Mouse (Mus musculus) liver, embryonic 14.5 days (tissue): ENCODE results near the gene Olfr693. TPM values are rescaled to one million over a fixed set of nuclear protein-coding genes. Genes with fewer than 3 reads are reported as not detected.

Experiments
- ATAC-seq: fragments of 200-750 bp; cut with Nextera tagmentation; 2 replicates; pipeline ENCODE4 v1.8.0; 2017; ENCODE audit warnings: moderate number of reproducible peaks, mild to moderate bottlenecking, moderate library complexity; ENCODE audit not compliant: insufficient read depth
- DNase-seq, 3 experiments: peaks; one replicate each; pipeline ENCODE4 v3.0.0-alpha.2; 2012 to 2013; ENCODE audit warnings: low read depth in 3 of 3, low spot score in 3 of 3
- H3K27ac ChIP-seq: fragments of 300-500 bp; sonication (generic); 2 replicates; pipeline ENCODE4 v1.5.1; 2014; ENCODE audit warnings: moderate library complexity, mild to moderate bottlenecking, control low read depth, inconsistent platforms
- H3K27me3 ChIP-seq: fragments of 300-500 bp; sonication (generic); 2 replicates; pipeline ENCODE4 v1.6.1; 2014; ENCODE audit warnings: mild to moderate bottlenecking, low read length, moderate library complexity; ENCODE audit not compliant: control insufficient read depth, insufficient read depth
- H3K36me3 ChIP-seq: fragments of 300-500 bp; sonication (generic); replicated peaks from 2 replicates; pipeline ENCODE4 v1.6.1; 2014; ENCODE audit warnings: low read depth; ENCODE audit not compliant: control insufficient read depth, insufficient read depth
- H3K4me1 ChIP-seq, 2 experiments: fragments of 200-500 bp in 1 of 2; fragments of 300-500 bp in 1 of 2; sonication (generic) in 1 of 2; replicated peaks; 2 replicates each; pipeline ENCODE4 v1.6.1; 2012 to 2014; ENCODE audit warnings: antibody characterized with exemption in 1 of 2, inconsistent platforms in 1 of 2, low read length in 1 of 2; ENCODE audit not compliant: control insufficient read depth in 2 of 2, insufficient read depth in 2 of 2
- H3K4me2 ChIP-seq: fragments of 300-500 bp; sonication (generic); 2 replicates; pipeline ENCODE4 v1.6.1; 2014; ENCODE audit warnings: low read depth, mild to moderate bottlenecking, control low read depth, moderate library complexity
- H3K4me3 ChIP-seq, 2 experiments: fragments of 200-500 bp in 1 of 2; fragments of 300-500 bp in 1 of 2; sonication (generic) in 1 of 2; 2 replicates each; pipeline ENCODE4 v1.5.1; 2012 to 2014; ENCODE audit warnings: low read depth in 2 of 2, low read length in 2 of 2, mild to moderate bottlenecking in 2 of 2, control low read depth in 1 of 2, inconsistent platforms in 1 of 2, moderate library complexity in 1 of 2; ENCODE audit not compliant: insufficient read depth in 1 of 2
- H3K9ac ChIP-seq: fragments of 300-500 bp; sonication (generic); replicated peaks from 2 replicates; pipeline ENCODE4 v1.6.1; 2014; ENCODE audit warnings: mild to moderate bottlenecking, control low read depth, moderate library complexity
- H3K9me3 ChIP-seq: fragments of 300-500 bp; sonication (generic); 2 replicates; pipeline ENCODE4 v1.6.1; 2016; ENCODE audit warnings: low read length, mixed read lengths; ENCODE audit not compliant: control insufficient read depth
- CTCF ChIP-seq: IDR thresholded peaks from 2 replicates; pipeline ENCODE4 v1.5.1; 2016; ENCODE audit warnings: antibody characterized with exemption, low read depth, control low read depth
- EP300 ChIP-seq: IDR thresholded peaks from 2 replicates; pipeline ENCODE4 v1.6.1; 2016; ENCODE audit warnings: antibody characterized with exemption, low read depth
- WGBS: fragments of 180-500 bp; shearing (Covaris S2); extraction: QIAGEN DNeasy Blood & Tissue Kit; methylation state at CpG from one replicate; pipeline ENCODE4 v1.1.7; 2014; ENCODE audit not compliant: insufficient replicate concordance; 5-methylcytosine and 5-hydroxymethylcytosine counted together
- polyA plus RNA-seq, 2 experiments: library from polyadenylated mRNA; depleted of rRNA in 1 of 2; stranded (reverse) in 1 of 2; unstranded in 1 of 2; fragments of >200 nt; fragmentation: Nextera tagmentation in 1 of 2; extraction: Ambion mirVana in 1 of 2; gene quantifications; 2 replicates each; pipeline versions ENCODE4 v1.2.1 to v1.2.3; 2012 to 2014

The Olfr693 gene
- polyA plus RNA-seq, 2 experiments: not detected

GRCm38 (mm10) chr7:106692976-106693375 is 12.6 kb upstream of the Olfr693 start:
- no peak for ATAC-seq
- 75% methylated on average over 3 of the region's 3 CpGs for WGBS
- Histone ChIP-seq H3K9me3 (no peaks in the 10 kb centered on the region), H3K27ac (no peak overlapping the region), H3K9ac (no peak overlapping the region), H3K4me2 (no peak overlapping the region), H3K4me1 (no peaks in the 10 kb centered on the region), H3K4me3 (no peak overlapping the region), H3K27me3 (no peaks in the 10 kb centered on the region), H3K36me3 (no peaks in the 10 kb centered on the region)
- no peak for DNase-seq
- TF ChIP-seq CTCF: no peak
- no peak for TF ChIP-seq EP300

GRCm38 (mm10) chr7:106691714-106692113 is 11.3 kb upstream of the Olfr693 start, which contains the start of gene Olfr694:
Olfr694 (minus strand) TSS chr7:106691814.
- 77% methylated on average over 1 of the region's 1 CpGs for WGBS
- Histone ChIP-seq H3K27me3 (no peaks in the 10 kb centered on the region), H3K4me1 (no peaks in the 10 kb centered on the region), H3K36me3 (no peaks in the 10 kb centered on the region), H3K4me3 (no peak within 1 kb of the TSS), H3K4me2 (no peak within 1 kb of the TSS), H3K9me3 (no peaks in the 10 kb centered on the region), H3K27ac (no peak within 1 kb of the TSS), H3K9ac (no peak within 1 kb of the TSS)
- ATAC-seq (no peak), DNase-seq (no peak)
- TF ChIP-seq EP300: no peak
- TF ChIP-seq CTCF: no peak

- WGBS: 70% methylated on average over 2 of the region's 2 CpGs
- Histone ChIP-seq H3K4me2 (no peak overlapping the region), H3K4me3 (no peak overlapping the region), H3K9ac (no peak overlapping the region), H3K27me3 (no peaks in the 10 kb centered on the region), H3K36me3 (no peaks in the 10 kb centered on the region), H3K9me3 (no peaks in the 10 kb centered on the region), H3K27ac (no peak overlapping the region), H3K4me1 (no peaks in the 10 kb centered on the region)
- TF ChIP-seq EP300 (no peak), CTCF (no peak)
- ATAC-seq: no peak
- no peak for DNase-seq
These were observed 5.0 kb upstream of the Olfr693 start for GRCm38 (mm10) chr7:106685382-106685781.

GRCm38 (mm10) chr7:106652344-106652652 is 28.1 kb downstream of the Olfr693 start:
- peak overlapping the region; percentile 62 for H3K27ac ChIP-seq
- TF ChIP-seq CTCF: no peak
- TF ChIP-seq EP300: no peak
- H3K4me3 ChIP-seq: no peak overlapping the region
- peak in 2 of 3 experiments; percentile 33 to 45 for DNase-seq
- ATAC-seq: peak; percentile 86
- no peaks in the 10 kb centered on the region for H3K36me3 ChIP-seq
- H3K9me3 ChIP-seq: no peaks in the 10 kb centered on the region
- peaks cover 14 to 24% of the 10 kb centered on the region in 2 experiments for H3K4me1 ChIP-seq
- peak overlapping the region; percentile 38 for H3K4me2 ChIP-seq
- H3K9ac ChIP-seq: 0 out of 2 replicates have a peak overlapping the region, but pooled peaks have one; percentile 9
- H3K27me3 ChIP-seq: no peaks in the 10 kb centered on the region

GRCm38 (mm10) chr7:106651555-106652343 is 28.6 kb downstream of the Olfr693 start:
- Histone ChIP-seq H3K4me2 (peak overlapping the region; percentile 38), H3K4me1 (peaks cover 14 to 24% of the 10 kb centered on the region in 2 experiments), H3K4me3 (no peak overlapping the region), H3K9ac (no peak overlapping the region), H3K27ac (peak overlapping the region; percentile 62), H3K9me3 (no peaks in the 10 kb centered on the region), H3K27me3 (no peaks in the 10 kb centered on the region), H3K36me3 (no peaks in the 10 kb centered on the region)
- ATAC-seq: peak; percentile 83
- TF ChIP-seq CTCF (no peak), EP300 (peak; percentile 74)
- peak; percentile 48 to 59 (median 56) for DNase-seq
